Mouse (Mus musculus) cerebellum, adult 11 months (tissue): ENCODE results near the gene Yif1b.

ENCODE experiments used
- DNase-seq: peaks from one replicate; pipeline ENCODE4 v3.0.0; 2022

Yif1b gene

GRCm38 (mm10) chr7:29246015-29246414, 7.9 kb downstream of the Yif1b start:
- DNase-seq: no peak

DNA sequence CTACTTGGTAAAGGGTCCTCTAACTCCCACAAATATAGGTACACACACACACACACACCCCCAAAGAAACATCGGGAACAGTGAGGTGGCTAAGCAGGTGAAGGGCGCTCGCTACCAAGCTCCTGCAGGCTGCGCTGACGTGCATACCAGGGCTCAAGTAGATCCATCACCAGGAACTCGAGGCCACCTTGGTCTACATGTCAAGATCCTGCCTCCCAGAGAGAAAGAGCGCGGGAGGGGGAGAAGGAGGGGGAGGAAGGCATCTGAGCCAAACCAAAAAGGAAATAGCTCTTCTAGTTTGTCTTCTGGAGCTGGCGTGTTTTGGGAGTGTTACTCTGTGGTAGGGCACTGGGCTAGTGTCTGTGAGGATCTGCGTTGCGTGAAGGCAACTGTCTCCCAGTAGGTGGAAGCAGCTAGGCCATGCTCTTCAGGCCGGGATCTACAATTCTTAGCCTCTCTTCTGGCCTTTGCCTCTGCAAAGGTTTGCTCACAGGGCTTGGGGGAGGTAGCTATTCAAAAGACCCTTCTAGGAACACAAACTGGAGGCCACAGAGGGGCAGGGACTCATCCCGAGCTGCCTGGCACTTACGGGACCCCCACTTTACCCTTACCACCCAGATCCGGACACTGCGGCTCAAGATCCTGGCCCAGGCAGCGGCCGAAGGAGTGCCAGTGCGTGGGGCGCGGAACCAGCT, 8.6 kb downstream of the Yif1b start:
- DNase-seq: no peak

DNA sequence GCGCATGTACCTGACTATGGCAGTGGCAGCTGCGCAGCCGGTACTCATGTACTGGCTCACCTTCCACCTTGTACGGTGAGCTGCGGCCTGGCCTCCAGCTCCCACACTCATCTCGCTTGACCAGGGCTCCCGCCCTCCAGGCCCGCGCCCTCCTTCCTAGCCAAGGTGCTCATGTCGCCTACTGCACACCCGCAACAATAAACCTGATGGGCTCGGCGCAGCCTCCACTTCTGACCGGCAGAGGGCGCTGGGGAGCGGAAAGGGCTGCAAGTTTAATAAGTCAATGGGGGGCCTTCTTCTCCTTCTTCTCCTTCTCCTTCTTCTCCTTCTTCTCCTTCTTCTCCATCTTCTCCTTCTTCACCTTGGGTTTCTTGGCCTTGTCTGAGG, 9.2 kb downstream of the Yif1b start:
- DNase-seq: peak; percentile 68

GRCm38 (mm10) chr7:29247706-29248105, 9.6 kb downstream of the Yif1b start:
- no peak for DNase-seq

DNA sequence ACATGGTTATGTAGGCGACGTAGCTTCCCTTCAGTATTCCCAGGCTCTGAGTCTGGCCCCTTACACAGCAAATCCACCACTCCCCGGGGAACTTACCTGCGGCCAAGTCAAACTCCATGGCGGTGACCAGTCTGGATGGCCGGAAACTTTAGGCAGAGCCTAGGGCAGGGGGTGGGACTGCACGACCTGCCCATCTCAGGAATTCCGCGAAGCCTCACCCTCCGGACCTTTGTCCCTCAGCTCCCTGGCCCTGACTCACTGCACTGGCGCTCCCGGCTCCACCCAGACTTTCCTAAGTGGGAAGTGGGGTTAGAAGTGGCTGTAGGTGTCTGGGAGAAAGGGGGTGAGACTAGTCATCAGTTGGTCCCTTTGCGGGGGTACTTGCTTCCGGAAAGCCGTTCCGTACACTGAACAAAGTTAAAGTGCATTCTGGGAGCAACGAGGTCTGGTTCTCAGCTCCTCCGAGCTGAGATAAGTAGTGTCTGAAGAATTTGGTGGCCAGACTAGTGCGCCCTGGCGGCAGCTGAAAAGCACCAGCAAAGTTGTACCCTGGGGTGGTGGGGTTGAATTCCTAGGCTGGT, 10.2 kb downstream of the Yif1b start, which contains the start of gene 2200002D01Rik:
2200002D01Rik (minus strand) TSS at position 206 of the 581 bp plus-strand sequence.
- no peak for DNase-seq

- no peak for DNase-seq
These were observed 13.0 kb downstream of the Yif1b start for GRCm38 (mm10) chr7:29251166-29251565.

DNA sequence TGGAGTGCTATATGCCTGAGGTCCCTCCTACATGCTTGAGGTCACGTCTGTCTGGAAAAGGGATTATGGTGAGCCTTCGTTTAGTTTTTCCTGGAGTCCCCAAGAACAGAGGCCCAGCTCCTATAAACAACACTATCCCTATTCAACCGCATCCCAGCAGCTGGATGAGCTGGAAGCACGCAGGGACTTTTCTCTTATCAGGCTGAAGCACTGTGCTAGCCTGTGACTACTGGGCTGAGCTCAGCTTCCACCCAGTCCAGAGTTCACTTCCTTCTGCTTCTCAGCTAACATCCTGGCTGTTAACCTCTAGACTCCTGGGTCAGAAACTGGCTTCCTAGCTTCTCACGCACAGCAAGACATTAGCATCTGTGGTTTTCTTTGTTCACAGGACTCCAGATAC, 15.7 kb downstream of the Yif1b start:
- no peak for DNase-seq

- DNase-seq: no peak
These were observed 17.7 kb downstream of the Yif1b start for GRCm38 (mm10) chr7:29255875-29256274.

DNA sequence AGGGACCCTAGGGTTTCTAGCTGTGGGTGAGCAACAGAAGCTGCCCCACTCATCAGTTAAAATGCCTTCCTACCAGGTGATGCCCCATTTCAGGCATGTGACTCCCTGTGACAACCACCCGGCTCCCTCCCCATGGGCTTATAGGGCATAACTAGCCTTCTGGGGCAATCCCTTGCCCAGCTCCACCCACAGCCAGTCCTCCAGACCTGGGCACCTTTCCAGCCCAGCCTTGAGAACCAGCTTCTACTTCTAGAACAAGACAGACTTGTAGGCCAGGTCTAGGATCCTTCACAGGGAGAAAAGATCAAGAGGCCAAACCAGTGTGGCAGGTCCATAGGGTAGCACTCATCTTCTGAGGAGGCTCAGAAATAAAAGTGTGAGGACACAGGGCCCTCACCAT, 19.2 kb downstream of the Yif1b start:
- no peak for DNase-seq

DNA sequence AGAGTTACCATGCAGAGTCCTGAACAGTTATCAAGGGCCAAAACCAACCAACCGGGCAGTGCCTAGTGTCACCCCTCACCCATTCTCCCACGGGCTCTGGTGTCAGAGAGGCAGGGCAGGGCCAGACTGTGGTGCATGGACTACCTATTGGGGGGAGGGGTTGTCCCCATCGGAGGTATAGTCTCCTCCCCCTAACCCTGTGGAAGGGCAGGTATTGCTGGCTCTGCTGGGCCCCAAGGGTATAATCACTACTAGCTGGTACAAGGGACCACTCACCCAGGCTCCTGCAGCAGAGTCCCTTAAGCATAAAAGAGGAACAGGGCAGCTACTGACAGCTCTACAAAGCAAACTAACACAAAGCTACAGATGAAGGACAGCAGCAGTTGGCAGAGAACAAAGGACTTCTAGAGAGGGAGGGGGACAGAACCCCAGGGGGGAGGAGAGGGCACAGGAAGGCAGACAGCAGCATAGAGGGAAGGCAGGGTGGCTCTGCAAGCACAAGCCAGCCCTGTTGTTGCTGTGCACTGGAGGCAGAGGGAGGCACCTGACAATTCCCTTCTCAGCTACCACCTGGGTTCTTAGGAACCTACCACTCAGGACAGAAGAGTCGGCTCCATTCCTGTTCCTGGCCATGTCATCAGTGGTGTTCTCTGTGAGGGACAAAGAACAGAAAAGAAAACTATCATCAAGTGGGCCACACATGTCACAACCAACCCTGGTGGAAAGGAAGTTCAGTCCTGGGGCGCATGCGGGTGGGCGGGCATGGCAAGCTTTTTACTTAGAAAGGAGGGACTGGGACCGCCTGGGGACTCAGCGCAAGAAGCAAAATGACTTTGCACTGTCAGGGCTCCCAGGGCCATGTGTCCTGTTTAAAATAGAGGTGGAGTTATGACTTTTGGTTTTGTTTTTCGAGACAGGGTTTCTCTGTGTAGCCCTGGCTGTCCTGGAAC, 21.9 kb downstream of the Yif1b start:
- DNase-seq: no peak

- DNase-seq: no peak
These were observed 24.0 kb downstream of the Yif1b start for GRCm38 (mm10) chr7:29262151-29262550.

GRCm38 (mm10) chr7:29263831-29264230, 25.7 kb downstream of the Yif1b start:
- DNase-seq: no peak

DNA sequence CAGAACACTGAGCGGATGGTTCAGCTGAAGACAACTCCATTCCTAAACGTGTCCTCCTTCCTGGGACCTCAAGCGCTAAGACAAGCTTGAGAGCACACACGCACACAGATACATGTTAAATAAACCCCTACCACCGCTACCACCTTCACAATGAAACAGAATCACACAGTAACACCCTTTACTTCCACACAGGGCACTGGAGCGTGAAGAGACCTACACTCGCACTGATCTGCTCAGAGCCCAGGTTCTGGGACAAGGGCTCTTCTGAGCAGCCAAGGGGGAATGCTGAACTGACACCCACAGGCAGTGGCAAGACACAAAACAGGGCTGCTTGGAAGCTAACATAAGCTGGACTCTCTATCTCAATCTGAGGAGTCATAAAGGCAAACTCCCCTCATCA, 27.5 kb downstream of the Yif1b start:
- DNase-seq: no peak

DNA sequence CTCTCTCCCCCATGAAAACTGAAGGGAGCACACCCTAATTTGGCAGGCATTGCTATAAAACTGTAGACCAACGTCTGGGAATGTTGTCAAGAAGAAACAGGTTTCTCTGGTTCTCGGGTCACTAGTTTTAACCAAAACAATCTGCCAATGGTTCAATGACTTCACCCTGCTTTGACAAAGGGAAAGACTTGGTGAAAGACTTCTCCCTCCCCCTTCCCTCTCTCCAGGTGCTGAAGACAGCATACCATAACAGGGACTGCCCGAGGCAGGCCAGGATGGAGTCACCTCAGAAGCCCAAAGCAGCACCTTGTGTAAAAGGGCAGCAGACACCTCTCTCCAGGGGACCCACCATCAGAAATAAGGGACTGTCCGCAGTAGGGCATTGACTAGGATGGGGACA, 28.8 kb downstream of the Yif1b start:
- no peak for DNase-seq

DNA sequence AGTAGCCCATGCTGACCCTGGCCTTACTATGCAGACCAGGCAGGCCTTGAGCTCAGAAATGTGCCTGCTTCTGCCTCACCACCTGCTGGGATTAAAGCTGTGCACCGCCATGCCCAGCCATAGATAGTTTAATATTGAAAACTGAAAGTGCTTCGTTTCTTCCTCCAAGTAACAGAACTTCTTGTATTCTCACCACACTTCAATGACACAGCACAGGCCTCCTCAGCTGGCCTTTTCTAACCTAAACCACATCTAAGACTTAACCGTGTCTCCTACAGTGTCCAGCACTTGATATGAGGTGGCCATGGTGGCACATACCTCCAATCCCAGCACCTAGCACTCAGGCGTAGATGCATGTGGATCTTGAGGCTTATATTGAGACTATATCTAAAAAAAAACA, 32.3 kb downstream of the Yif1b start:
- no peak for DNase-seq

GRCm38 (mm10) chr7:29271687-29272465, 33.7 kb downstream of the Yif1b start:
- no peak for DNase-seq

DNA sequence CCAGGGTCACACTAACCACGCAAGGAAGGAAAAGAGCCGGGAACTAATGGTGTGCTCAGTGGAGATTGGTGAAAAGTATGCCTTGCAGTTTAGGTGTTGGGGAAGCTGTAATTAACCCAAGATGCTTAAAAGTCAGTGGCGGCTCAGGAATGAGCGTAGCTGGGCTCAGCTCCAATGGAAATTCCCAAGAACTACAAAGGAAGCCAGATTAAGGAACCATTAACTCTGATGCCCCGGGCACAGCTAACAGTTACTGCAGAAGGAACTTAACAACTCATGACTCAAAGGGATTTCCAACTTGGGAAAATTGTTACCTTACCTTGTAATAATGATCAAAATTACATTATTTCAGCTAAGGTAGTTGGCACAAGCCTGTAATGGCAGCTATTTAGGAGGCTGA, 38.6 kb downstream of the Yif1b start:
- DNase-seq: no peak

DNA sequence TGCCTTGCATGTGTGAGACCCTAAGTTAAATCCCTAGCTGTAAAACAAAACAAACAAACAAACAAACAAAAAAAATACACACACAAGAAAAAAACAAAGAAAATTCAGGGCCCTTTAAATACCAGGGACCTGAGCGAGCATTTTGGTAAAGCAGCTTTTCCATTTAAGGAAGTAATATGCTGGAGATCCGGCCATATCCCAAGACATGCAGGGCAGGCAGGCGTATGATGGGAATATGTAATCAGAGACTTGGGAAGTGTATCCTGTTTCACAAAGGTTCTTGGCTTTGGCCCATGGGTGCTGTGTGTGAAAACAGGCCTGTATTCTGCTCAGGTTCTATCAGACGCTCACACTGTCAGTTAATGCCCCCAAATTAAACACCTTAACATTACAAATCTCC, 39.4 kb downstream of the Yif1b start:
- DNase-seq: no peak

- DNase-seq: no peak
These were observed 41.1 kb downstream of the Yif1b start for GRCm38 (mm10) chr7:29279261-29279660.

DNA sequence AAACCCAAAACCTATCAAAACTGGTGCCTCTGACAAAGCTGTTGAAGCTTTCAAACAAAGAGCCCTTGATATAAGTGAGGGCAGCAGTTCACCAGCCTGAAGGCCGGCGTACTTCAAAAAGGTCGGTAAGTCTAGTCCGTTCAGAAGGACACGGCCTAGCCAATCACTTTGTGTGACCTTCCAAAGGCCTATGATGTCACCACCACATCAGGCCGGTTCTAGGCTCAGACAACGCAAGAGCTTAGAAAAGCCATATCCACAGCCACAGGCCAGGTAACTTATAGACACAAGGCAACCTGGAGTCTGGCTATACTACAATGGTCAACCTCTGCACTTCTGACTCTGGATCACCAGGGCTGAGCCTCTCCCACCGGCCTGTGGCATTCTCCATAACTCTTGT, 41.8 kb downstream of the Yif1b start:
- no peak for DNase-seq

DNA sequence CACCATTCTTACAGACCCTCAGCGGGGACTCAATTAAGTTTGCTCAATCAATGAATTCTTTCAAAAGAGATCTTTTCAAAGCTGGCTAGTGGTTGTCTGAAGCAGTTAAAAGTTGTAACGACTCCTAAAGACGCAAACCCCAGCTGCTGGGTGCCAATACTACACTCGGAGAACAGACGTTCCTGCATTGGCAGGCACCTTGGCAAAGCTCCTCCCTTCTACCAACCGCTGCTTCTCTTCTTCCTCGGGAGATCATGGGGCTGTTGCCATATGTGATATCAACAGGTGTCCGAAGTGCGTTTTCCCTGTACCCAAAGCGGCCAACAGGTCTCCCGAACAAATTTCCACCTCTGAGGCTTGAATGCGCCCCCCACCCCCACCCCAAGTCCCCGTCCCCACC, 42.7 kb downstream of the Yif1b start:
- DNase-seq: no peak

DNA sequence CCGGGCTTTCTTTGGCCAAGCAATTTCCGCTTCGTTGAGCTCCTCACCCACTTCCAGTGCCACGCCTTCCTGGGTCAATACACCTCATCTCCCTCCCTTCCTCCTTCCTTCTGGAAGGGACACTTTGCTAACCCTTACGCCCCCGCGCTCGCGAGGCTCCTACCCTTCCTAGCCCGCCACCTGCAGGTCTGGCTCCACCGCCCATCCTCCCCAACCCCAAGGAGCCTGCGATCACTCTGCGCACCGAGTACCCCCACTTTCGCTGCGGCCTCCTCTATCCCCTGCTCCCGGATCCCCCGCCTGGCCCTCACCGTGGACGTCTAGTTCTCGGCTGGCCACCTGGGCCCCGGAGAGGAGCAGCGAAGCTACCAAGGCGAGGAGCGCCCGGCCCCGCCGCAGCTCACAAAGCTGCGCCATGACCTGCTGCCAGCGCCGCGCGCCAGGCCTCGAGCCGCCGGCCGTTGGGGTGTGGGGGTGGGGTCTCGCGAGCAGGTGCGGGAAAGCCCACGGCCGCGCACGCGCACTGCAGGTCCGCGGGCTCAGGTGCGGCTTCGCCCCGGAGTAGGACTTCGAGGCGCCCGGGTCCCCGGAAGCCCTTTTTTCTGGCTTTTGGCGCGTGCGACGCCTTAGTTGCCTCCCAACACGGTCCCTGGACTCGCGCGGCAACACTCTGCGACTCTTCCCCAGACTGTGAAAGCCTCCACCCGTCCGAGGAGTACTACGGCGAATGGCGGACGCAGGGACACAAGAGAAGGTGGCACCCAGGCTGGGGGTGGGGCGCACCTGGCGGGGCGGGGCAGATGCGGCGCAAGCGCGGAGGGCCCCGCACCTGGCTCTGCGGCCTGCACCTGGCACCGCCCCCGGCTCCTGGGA, 43.3 kb downstream of the Yif1b start, which contains the start of gene Spint2:
Spint2 (minus strand) TSS at position 712 of the 873 bp plus-strand sequence.
- DNase-seq: peak; percentile 84
